Mouse (Mus musculus) midbrain, embryonic 16.5 days (tissue): ENCODE measurements around the gene Dda1. TPM values are rescaled to one million over a fixed set of nuclear protein-coding genes. Genes with fewer than 3 reads are reported as not detected.
A peak's percentile ranks its signal among the peaks of the same experiment; 100 is the strongest.

ENCODE experiments used
- ATAC-seq: fragments of 200-750 bp; cut with Nextera tagmentation; 2 replicates; pipeline ENCODE4 v1.8.0; 2017; ENCODE audit warnings: moderate TSS enrichment
- H3K27ac ChIP-seq: fragments of 300-500 bp; sonication (generic); 2 replicates; pipeline ENCODE4 v1.5.1; 2014; ENCODE audit warnings: mild to moderate bottlenecking, low read length, mixed read lengths
- H3K27me3 ChIP-seq: fragments of 300-500 bp; sonication (generic); 2 replicates; pipeline ENCODE4 v1.6.1; 2014; ENCODE audit warnings: low read depth, low read length, mixed read lengths; ENCODE audit not compliant: control insufficient read depth, insufficient read depth
- H3K36me3 ChIP-seq: fragments of 300-500 bp; sonication (generic); 2 replicates; pipeline ENCODE4 v1.6.1; 2014; ENCODE audit warnings: mild to moderate bottlenecking, low read length, moderate library complexity, mixed read lengths; ENCODE audit not compliant: control insufficient read depth, insufficient read depth
- H3K4me1 ChIP-seq: fragments of 300-500 bp; sonication (generic); 2 replicates; pipeline ENCODE4 v1.6.1; 2014; ENCODE audit warnings: mild to moderate bottlenecking, low read length, mixed read lengths; ENCODE audit not compliant: control insufficient read depth, insufficient read depth
- H3K4me2 ChIP-seq: fragments of 300-500 bp; sonication (generic); 2 replicates; pipeline ENCODE4 v1.6.1; 2014; ENCODE audit warnings: mild to moderate bottlenecking, low read length, mixed read lengths
- H3K4me3 ChIP-seq: fragments of 300-500 bp; sonication (generic); 2 replicates; pipeline ENCODE4 v1.5.1; 2014; ENCODE audit warnings: low read depth, mild to moderate bottlenecking, low read length, moderate library complexity, mixed read lengths
- H3K9ac ChIP-seq: fragments of 300-500 bp; sonication (generic); 2 replicates; pipeline ENCODE4 v1.6.1; 2014; ENCODE audit warnings: low read depth, low read length, mixed read lengths
- H3K9me3 ChIP-seq: fragments of 300-500 bp; sonication (generic); replicated peaks from 2 replicates; pipeline ENCODE4 v1.6.1; 2014; ENCODE audit warnings: mild to moderate bottlenecking, low read length, mixed read lengths; ENCODE audit not compliant: control insufficient read depth, poor library complexity, severe bottlenecking
- WGBS: fragments of 180-500 bp; shearing (Covaris S2); extraction: QIAGEN DNeasy Blood & Tissue Kit; methylation state at CpG from one replicate; pipeline ENCODE4 v1.1.7; 2014; 5-methylcytosine and 5-hydroxymethylcytosine counted together
- polyA plus RNA-seq: library from polyadenylated mRNA; unstranded; fragments of >200 nt; fragmentation: Nextera tagmentation; extraction: Ambion mirVana; gene quantifications from 2 replicates; pipeline ENCODE4 v1.2.1, GENCODE M21; 2015

Dda1 gene
- polyA plus RNA-seq, 1 experiment from 2014 or later = 231 TPM

DNA sequence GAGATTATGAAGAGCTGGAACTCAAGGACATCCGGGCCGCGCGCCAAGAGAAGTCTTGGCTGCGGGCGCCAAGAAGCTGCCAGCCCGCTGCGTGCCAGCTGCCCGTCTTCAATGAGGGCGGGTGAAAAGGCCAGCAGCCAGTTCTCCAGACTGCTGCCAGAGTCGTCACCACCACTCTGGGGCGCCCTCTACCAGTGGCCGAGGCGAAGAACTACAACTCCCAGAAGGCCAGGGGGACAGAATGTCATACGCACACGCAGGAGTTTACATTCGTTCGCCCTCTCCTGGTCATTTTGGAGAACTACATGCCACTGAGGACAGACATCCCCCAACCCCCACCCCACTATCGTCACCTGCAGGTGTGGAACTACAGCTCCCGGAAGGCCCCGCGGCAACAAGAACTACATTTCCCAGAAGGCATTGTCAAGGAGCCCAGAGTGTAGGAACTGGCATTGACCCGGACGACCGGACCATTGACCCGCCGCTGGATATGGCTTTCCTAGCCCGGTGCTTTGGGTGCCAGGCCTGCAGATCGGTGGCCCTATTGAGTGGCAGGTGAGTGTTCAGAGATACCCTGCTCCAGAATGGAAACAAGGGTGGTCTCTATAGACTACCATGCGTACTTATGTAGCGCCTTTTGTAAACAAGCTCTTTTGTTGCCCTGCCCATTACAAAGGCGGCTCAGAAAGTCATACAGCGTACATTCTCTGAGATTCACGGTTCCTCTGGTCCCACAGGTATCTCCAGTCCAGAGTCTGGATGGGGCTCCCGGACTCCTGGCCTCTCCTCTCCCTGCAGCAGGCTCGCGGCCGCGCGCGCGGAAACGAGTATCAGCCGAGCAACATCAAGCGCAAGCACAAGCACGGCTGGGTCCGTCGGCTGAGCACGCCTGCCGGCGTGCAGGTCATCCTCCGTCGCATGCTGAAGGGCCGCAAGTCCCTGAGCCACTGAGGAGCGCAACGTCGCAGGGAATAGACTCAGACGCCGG, 4.2 kb upstream of the Dda1 start, which contains the start of gene Mrpl34:
Gene Mrpl34, plus strand, starts transcription at position 447 of the 988 bp plus-strand sequence.
- H3K9me3 ChIP-seq = no peaks in the 10 kb centered on the region
- H3K27me3 ChIP-seq = no peaks in the 10 kb centered on the region
- peak within 1 kb of the TSS; percentile 93 for H3K9ac ChIP-seq
- H3K27ac ChIP-seq = peak within 1 kb of the TSS; percentile 86
- H3K4me1 ChIP-seq = peaks cover 39% of the 10 kb centered on the region
- H3K36me3 ChIP-seq = peaks cover 7% of the 10 kb centered on the region
- H3K4me3 ChIP-seq = peak within 1 kb of the TSS; percentile 89
- peak within 1 kb of the TSS; percentile 95 for H3K4me2 ChIP-seq
- ATAC-seq = peak; percentile 71
- under 1% methylated on average over 59 of the region's 59 CpGs for WGBS

DNA sequence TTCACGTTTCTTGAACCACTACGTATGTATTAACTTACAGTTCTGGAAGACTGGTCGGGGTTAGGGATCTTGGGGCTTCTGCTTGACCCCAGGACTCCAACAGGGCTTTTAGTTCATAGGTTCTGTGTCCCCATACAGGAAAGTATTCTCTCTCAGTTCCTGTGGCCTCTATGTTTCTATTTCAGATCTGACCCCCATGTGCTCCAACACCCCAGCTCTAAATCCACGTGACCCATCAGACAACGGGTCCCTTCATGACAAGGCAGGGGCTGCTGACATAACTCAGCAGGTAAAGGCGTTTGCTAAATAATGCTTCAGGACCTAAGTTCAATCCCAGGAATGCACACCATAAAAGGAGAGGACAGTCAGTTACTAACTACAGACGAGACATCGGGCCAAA, 3.3 kb upstream of the Dda1 start:
- no peaks in the 10 kb centered on the region for H3K27me3 ChIP-seq
- peaks cover 7% of the 10 kb centered on the region for H3K36me3 ChIP-seq
- peak overlapping the region; percentile 89; the same call in 1 of the 2 replicates for H3K4me3 ChIP-seq
- no peak overlapping the region; the same call in 1 of the 2 replicates for H3K9ac ChIP-seq
- WGBS = 82% methylated on average over 8 of the region's 8 CpGs
- H3K4me1 ChIP-seq = peaks cover 45% of the 10 kb centered on the region
- peak overlapping the region; percentile 95 for H3K4me2 ChIP-seq
- no peak for ATAC-seq
- H3K27ac ChIP-seq = no peak overlapping the region
- no peaks in the 10 kb centered on the region for H3K9me3 ChIP-seq

DNA sequence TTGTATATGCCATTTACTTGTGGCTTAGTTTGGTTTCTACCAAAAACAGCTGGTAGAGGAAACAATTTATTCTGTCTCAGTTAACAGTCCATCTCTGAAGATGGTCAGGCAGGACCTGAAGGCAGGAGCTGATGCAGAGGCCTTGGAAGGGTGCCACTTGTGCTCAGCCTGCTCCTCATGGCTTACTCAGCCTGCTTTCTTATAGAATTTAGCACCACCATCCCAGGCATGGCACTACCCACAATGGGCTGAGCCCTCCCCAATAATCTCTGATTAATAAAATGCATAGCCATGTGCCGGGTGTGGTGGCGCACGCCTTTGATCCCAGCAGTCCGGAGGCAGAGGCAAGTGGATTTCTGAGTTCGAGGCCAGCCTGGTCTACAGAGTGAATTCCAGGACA, 2.8 kb upstream of the Dda1 start:
- ATAC-seq = no peak
- WGBS = 96% methylated on average over 5 of the region's 5 CpGs
- Histone ChIP-seq H3K9me3 (no peaks in the 10 kb centered on the region), H3K9ac (no peak overlapping the region), H3K27me3 (no peaks in the 10 kb centered on the region), H3K36me3 (peaks cover 2% of the 10 kb centered on the region), H3K4me1 (peaks cover 42% of the 10 kb centered on the region), H3K4me2 (no peak overlapping the region), H3K4me3 (no peak overlapping the region), H3K27ac (no peak overlapping the region)

DNA sequence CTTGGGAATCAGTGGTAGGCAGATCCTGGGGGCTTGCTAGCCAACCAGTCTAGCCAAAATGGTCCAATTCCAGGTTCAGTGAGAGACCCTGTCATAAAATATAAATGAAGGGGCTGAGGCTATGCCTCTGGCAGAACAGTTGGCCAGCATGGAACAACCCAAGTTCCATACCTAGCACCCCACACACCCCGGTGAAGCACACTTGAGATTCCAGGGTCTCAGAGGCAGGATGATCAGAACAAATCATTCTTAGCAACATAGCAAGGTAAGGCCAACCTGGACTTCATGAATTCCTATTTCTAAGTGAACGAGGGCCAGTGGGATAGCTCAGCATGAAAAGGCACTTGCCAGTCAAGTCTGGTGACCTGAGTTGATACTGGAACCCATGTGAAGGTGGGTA, 1.8 kb upstream of the Dda1 start:
- Histone ChIP-seq H3K36me3 (peaks cover 7% of the 10 kb centered on the region), H3K4me2 (no peak overlapping the region), H3K27me3 (no peaks in the 10 kb centered on the region), H3K9ac (no peak overlapping the region), H3K9me3 (no peaks in the 10 kb centered on the region), H3K4me1 (peaks cover 35% of the 10 kb centered on the region), H3K4me3 (no peak overlapping the region), H3K27ac (no peak overlapping the region)
- ATAC-seq = no peak
- 82% methylated on average over 2 of the region's 2 CpGs for WGBS

DNA sequence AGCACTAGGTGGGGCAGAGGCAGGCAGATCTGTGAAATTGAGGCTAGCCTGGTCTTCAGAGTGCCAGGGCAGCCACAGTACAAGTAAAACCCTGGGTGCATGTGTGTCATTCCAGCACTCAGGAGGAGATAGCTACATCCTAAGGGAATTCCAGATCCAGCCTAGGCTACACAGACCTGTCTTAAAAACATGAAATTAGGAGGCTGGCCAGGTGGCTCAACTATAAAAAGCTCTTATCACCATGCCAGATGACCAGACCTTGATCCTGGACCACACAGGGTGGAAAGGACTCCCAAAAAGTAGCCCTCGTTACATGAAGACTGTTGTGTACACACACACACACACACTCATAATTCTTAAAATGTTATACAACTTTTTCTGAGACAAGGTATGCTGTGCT, 998 bp upstream of the Dda1 start:
- H3K4me1 ChIP-seq = peaks cover 29% of the 10 kb centered on the region
- no peaks in the 10 kb centered on the region for H3K9me3 ChIP-seq
- H3K9ac ChIP-seq = no peak overlapping the region
- H3K27ac ChIP-seq = no peak overlapping the region
- H3K27me3 ChIP-seq = no peaks in the 10 kb centered on the region
- H3K4me2 ChIP-seq = no peak overlapping the region
- ATAC-seq = no peak
- H3K36me3 ChIP-seq = peaks cover 14% of the 10 kb centered on the region
- H3K4me3 ChIP-seq = no peak overlapping the region
- WGBS = 94% methylated on average over 1 of the region's 1 CpGs

DNA sequence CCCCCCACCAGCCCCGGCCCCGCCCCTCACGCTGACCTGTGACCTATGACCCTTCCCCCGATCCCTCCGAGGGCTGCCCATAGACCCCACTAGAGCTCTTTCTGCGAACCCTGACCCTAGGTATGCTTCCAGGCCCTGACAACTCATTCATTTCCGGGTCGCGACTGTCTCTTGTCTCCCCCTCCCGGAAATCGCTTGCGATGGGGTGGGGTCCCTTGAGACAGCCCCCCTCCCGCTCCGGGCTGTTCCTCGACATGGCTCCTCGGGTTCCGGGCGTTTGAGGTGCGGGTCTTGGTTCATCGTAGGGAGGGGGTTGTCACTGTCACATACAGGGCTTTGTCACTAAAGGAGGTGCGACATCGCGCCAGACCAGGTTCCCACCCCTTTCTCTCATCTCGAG, 412 bp downstream of the Dda1 start:
- peak; percentile 52 for ATAC-seq
- H3K9ac ChIP-seq = peak overlapping the region; percentile 80
- peaks cover 22% of the 10 kb centered on the region for H3K4me1 ChIP-seq
- H3K36me3 ChIP-seq = peaks cover 16% of the 10 kb centered on the region
- no peaks in the 10 kb centered on the region for H3K9me3 ChIP-seq
- peak overlapping the region; percentile 81 for H3K4me2 ChIP-seq
- peak overlapping the region; percentile 88 for H3K27ac ChIP-seq
- peak overlapping the region; percentile 72 for H3K4me3 ChIP-seq
- WGBS = 2% methylated on average over 23 of the region's 24 CpGs
- no peaks in the 10 kb centered on the region for H3K27me3 ChIP-seq

DNA sequence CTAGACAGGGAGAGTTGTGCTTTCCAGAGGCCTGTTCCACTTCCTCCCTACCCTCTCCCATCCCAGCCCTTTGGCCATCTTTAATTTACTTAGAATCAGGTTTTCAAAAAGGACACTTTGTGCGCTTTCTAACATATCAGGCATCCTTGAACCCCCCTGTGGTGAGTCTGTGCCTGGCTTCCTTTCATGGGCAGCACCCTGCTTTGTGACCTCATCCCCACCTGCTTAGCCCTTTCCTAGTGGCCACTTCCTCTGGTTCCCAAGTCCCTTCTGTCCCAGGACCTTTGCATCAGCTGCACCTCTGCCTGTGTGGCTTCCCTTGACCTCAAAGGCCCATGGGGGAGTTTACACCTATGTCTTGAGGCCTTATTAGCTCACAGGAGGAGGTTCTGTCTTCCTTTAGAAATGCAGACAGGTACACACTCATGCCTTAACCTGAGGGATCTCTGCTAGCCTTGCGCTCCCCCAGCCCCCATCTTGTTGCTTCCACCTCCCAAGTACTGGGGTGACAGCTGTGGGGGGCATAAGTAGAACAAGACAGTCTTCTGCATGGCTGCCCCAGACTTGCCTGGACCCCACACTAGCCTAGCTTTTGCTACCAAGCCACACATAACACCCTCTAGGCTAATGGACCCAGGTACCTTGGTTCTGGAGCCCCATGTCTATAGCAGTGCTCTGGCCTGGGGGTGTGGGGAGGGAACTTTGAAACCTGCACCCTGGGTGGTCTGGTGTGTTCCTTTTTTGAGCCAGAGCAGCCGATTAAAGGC, 1.3 kb downstream of the Dda1 start:
- Histone ChIP-seq H3K4me2 (peak overlapping the region; percentile 81), H3K36me3 (peaks cover 23% of the 10 kb centered on the region), H3K4me3 (peak overlapping the region; percentile 72), H3K4me1 (peaks cover 21% of the 10 kb centered on the region), H3K27ac (peak overlapping the region; percentile 88; the same call in 1 of the 2 replicates), H3K9ac (peak overlapping the region; percentile 80), H3K27me3 (no peaks in the 10 kb centered on the region), H3K9me3 (no peaks in the 10 kb centered on the region)
- no peak for ATAC-seq
- 86% methylated on average over 3 of the region's 3 CpGs for WGBS

DNA sequence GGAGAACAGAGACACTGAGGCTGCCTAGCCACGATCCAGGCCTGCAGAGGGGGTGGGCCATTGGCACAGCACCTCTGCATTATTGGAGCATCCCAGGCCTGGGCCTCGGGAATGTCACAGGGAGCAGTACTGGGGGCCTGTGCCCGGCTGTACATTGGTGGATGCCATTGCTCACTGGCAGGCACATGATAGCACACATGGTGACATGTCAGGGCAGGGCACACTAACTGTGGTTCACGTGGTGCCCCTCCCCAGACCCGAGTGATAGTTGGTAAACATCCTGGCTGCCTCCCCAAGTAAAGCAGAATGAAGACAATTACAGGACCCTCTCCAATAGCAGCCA, 1.9 kb downstream of the Dda1 start:
- no peak overlapping the region for H3K9ac ChIP-seq
- no peak overlapping the region for H3K4me3 ChIP-seq
- 88% methylated on average over 5 of the region's 5 CpGs for WGBS

More for the DNA sequence above, 1.9 kb downstream of the Dda1 start:
- Histone ChIP-seq H3K27ac (no peak overlapping the region), H3K4me1 (peaks cover 15% of the 10 kb centered on the region), H3K27me3 (no peaks in the 10 kb centered on the region), H3K36me3 (peaks cover 23% of the 10 kb centered on the region), H3K9me3 (no peaks in the 10 kb centered on the region), H3K4me2 (no peak overlapping the region; the same call in 1 of the 2 replicates)
- ATAC-seq = no peak
